Mouse (Mus musculus) left cerebral cortex, adult 8-10 months (tissue): ENCODE results near the gene Nrxn2. TPM values are rescaled to one million over a fixed set of nuclear protein-coding genes. Genes with fewer than 3 reads are reported as not detected.

Experiments
- DNase-seq, 2 experiments: peaks; one replicate each; pipeline ENCODE4 v3.0.0; 2022; ENCODE audit warnings: low spot score in 2 of 2
- total RNA-seq, 4 experiments: library from RNA; stranded (reverse); gene quantifications; 2 replicates each; pipeline ENCODE4 v1.2.4; 2022

The Nrxn2 gene
- total RNA-seq, 4 experiments from 2014 or later = 469 to 523 (median 497) TPM

- no peak for DNase-seq
Observed at GRCm38 (mm10) chr19:6493219-6493618, 74.7 kb downstream of the Nrxn2 start.

- no peak for DNase-seq
Observed at GRCm38 (mm10) chr19:6494032-6494431, 75.5 kb downstream of the Nrxn2 start.

GRCm38 (mm10) chr19:6494504-6495170 lies 76.1 kb downstream of the Nrxn2 start:
- no peak for DNase-seq

GRCm38 (mm10) chr19:6495714-6496113 lies 77.2 kb downstream of the Nrxn2 start:
- DNase-seq = no peak

- DNase-seq = no peak
Observed at GRCm38 (mm10) chr19:6496462-6497149, 78.1 kb downstream of the Nrxn2 start.

- peak in 1 of 2 experiments; percentile 84 for DNase-seq
Observed at GRCm38 (mm10) chr19:6497150-6497801, 78.7 kb downstream of the Nrxn2 start.

GRCm38 (mm10) chr19:6497803-6498202 lies 79.3 kb downstream of the Nrxn2 start:
- no peak for DNase-seq

GRCm38 (mm10) chr19:6498350-6499131 lies 80.0 kb downstream of the Nrxn2 start:
- DNase-seq = no peak

GRCm38 (mm10) chr19:6499860-6500635 lies 81.5 kb downstream of the Nrxn2 start:
- no peak for DNase-seq

- DNase-seq = no peak
Observed at GRCm38 (mm10) chr19:6500636-6501025, 82.1 kb downstream of the Nrxn2 start.

GRCm38 (mm10) chr19:6502035-6502541 lies 83.6 kb downstream of the Nrxn2 start:
- peak; percentile 71 to 81 for DNase-seq

GRCm38 (mm10) chr19:6502543-6503319 lies 84.2 kb downstream of the Nrxn2 start:
- peak in 1 of 2 experiments; percentile 78 for DNase-seq

GRCm38 (mm10) chr19:6503926-6504655 lies 85.6 kb downstream of the Nrxn2 start:
- peak; percentile 57 to 80 for DNase-seq

- no peak for DNase-seq
Observed at GRCm38 (mm10) chr19:6504656-6505045, 86.1 kb downstream of the Nrxn2 start.

GRCm38 (mm10) chr19:6507393-6507792 lies 88.9 kb downstream of the Nrxn2 start:
- DNase-seq = peak in 1 of 2 experiments; percentile 81

GRCm38 (mm10) chr19:6509881-6510280 lies 91.3 kb downstream of the Nrxn2 start:
- no peak for DNase-seq

GRCm38 (mm10) chr19:6510546-6510945 lies 92.0 kb downstream of the Nrxn2 start:
- DNase-seq = no peak

- DNase-seq = no peak
Observed at GRCm38 (mm10) chr19:6513389-6514139, 95.0 kb downstream of the Nrxn2 start.
